Mouse (Mus musculus) spleen, adult 2 months (tissue): Measurements from ENCODE around the gene Bet1l.

ENCODE experiments used
- CTCF ChIP-seq: fragments of 200-500 bp; IDR thresholded peaks from 2 replicates; pipeline ENCODE4 v1.5.1; 2011; ENCODE audit warnings: mild to moderate bottlenecking, inconsistent platforms; ENCODE audit not compliant: insufficient read depth, insufficient read length, insufficient replicate concordance; ENCODE audit errors: extremely low read depth
- POLR2A ChIP-seq: fragments of 200-500 bp; IDR thresholded peaks from 2 replicates; pipeline ENCODE4 v1.6.1; 2011; ENCODE audit warnings: low read depth, low read length, inconsistent platforms

- TF ChIP-seq CTCF (no peak), POLR2A (no peak)
Measured at GRCm38 (mm10) chr7:140828171-140828881, 29.1 kb downstream of the Bet1l start.
